Mouse (Mus musculus) thymus, adult 2 months (tissue): ENCODE measurements around the gene Golga2.

Experiments used
- CTCF ChIP-seq: fragments of 200-500 bp; IDR thresholded peaks from 2 replicates; pipeline ENCODE4 v1.5.1; 2012; ENCODE audit warnings: mild to moderate bottlenecking, control low read depth, low read length, moderate library complexity, borderline replicate concordance; ENCODE audit not compliant: control insufficient read depth, poor library complexity, insufficient read depth; ENCODE audit errors: extremely low read depth
- POLR2A ChIP-seq: fragments of 200-500 bp; IDR thresholded peaks from 2 replicates; pipeline ENCODE4 v1.6.1; 2012; ENCODE audit warnings: mild to moderate bottlenecking, low read length, control low read depth, moderate library complexity; ENCODE audit not compliant: control insufficient read depth, poor library complexity, insufficient read depth; ENCODE audit errors: extremely low read depth

DNA sequence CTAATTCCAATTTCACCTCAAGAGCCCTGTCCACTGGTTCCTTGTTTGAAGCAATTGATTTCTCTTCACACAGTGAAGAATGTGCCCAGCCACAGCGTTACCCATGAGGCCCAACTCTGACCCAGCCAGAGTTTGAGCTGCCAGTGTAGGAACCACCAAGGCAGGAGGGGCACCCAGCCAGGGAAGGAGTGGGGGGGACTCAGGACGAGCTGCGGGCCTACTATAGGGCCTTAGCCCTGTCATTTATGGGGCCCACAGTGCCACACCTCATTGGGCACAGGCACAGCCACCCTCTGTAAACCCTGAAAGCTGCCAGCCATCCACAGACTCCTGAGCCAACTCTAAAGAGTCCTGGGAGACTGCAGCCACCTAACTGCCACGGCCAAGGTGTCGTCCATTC, 32.6 kb upstream of the Golga2 start:
- TF ChIP-seq POLR2A (no peak), CTCF (no peak)
